Mouse (Mus musculus) MN1 (cell line): ENCODE measurements around the gene Olfr1028.

Source experiments
- DNase-seq: peaks from one replicate; pipeline ENCODE4 v3.0.0-alpha.2; 2016; ENCODE audit warnings: low spot score

Olfr1028 gene

DNA sequence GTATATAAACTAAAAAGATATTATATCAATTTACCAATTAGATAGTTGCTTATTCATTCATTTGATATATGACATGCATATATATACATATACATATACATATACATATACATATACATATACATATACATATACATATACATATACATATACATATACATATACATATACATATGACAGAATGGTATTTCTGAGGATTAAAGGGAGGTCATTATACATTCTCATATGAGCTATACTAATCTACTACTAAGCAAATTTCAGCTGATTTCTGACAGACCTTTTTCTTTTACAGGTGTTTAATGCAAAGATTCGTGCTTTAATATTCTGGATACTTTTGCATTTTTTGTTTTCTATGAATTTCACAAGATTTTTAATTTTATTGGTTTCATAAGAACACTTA, at the start of gene Olfr1028:
Gene Olfr1028 (plus strand): TSS at position 301 of the 400 bp plus-strand sequence.
- DNase-seq = no peak

GRCm38 (mm10) chr2:85904952-85905351, 45.3 kb upstream of the Olfr1028 start, which contains the start of gene Olfr1024:
TSS of gene Olfr1024 (minus strand) at chr2:85905052.
- DNase-seq = no peak

DNA sequence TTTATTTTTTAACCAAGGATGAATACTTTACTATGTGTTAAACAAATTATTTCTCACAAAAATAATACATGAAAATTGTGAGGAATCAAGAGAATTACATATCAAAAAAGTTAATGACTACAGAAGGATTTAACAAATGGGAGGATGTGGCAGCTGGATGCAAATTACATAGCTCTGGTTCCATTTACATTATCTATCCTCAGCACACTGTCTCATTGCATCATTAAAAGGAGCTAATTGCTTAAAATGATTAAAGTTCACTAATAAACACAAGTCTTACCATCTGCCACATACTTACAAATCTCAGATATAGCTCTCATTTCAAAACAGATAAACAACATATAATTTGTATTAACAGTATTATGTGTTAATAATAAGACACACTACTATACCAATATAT, 37.0 kb upstream of the Olfr1028 start:
- DNase-seq = no peak

DNA sequence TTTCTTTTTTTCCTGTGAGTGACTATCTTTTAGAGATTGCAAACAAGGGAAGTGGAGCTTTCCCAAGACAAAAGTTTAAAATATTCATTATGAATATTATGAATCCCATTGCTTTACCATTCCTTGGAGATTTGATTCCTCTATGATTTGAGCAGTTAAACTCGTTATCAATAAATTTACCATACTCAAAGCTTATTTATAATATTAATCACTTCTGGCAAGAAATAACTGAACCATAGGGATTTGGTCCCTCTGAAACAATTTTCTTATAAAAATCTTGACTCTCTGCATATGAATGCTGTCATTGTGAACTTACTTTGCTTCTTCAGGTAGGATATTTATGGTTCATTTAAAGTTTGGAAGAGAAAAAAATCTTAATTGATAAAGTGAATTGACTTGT, 35.3 kb upstream of the Olfr1028 start, which contains the start of gene Olfr1025-ps1:
Gene Olfr1025-ps1 (plus strand): TSS at position 301 of the 400 bp plus-strand sequence.
- no peak for DNase-seq

- no peak for DNase-seq
Observed at GRCm38 (mm10) chr2:85921258-85921657, 29.0 kb upstream of the Olfr1028 start, which contains the start of gene Olfr1026. TSS of gene Olfr1026 (plus strand) at chr2:85921558.

GRCm38 (mm10) chr2:85973595-85973994, 23.4 kb downstream of the Olfr1028 start, which contains the start of gene Olfr1029:
TSS of gene Olfr1029 (plus strand) at chr2:85973895.
- DNase-seq = no peak

DNA sequence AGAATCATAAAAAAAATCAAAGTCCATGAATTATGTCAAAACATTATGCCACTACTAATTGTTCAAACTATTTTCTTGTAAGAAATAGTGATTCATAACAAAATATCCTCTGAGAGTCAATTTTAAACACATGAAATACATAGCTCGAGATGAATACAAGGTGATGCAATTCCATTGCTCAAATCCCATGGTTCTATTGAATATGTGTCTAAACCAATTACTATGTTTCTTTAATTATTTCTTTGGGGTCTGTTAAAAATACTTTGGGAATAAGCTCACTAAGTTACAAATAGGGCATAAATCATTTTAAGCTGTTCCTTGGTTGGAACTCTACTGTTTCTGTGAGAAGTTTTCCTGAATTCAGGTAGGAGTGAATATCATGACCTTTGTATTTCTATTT, 28.7 kb downstream of the Olfr1028 start, which contains the start of gene Olfr1030:
Gene Olfr1030 (plus strand): TSS at position 301 of the 400 bp plus-strand sequence.
- no peak for DNase-seq

DNA sequence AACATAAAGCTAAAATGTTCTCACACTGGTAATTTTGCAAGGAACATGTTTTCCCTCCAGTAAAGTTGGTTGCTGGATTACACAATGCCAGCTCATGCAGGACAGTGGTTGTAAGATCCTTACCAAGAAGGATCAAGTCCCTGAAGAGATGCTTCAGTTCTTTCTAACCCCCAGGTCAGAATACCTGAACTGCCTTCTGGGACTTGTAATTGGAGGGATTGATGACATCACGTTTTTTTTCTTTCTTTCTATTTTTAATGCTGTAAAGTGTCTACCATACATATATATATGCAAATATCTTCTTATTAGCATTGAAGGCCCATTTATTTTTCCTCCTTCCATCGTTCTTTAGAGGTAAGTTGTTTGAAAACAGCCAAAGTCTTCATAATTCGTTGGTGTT, 39.8 kb downstream of the Olfr1028 start, which contains the start of gene Olfr1031:
Gene Olfr1031 (plus strand): TSS at position 301 of the 400 bp plus-strand sequence.
- no peak for DNase-seq
